Mouse (Mus musculus): ENCODE results near the gene Rundc1. TPM values are rescaled to one million over a fixed set of nuclear protein-coding genes. Genes with fewer than 3 reads are reported as not detected.
"Not testable (repeated sequence)": the region's sequence is repeated elsewhere in the genome, so short reads cannot be mapped to it uniquely, and the experiment has no call there.

The Rundc1 gene
- polyA plus RNA-seq, 1 experiment, result 14.2 TPM

DNA sequence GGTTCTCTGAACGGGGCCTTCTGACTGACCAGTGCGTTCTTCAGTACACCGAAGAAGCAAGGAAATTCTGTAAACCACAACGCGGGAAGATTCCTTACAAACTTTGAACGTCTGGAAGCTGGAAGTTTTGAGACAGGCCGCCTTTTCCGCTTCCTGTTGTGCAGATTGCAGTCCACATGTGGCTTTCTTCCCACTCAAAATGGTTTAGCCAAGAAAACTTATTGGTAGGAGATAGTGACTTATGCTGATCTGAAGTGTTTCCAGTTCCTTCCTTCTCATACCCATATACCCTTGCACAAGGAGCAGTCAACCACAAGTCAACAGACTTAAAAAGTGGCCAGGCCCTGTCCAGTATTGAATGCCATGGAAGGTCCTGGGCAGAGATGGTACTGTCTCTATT is 1.3 kb downstream of the Rundc1 start:
- Histone ChIP-seq H3K4me1 (ENCODE audit: control insufficient read depth, insufficient read depth, insufficient read length) (peaks cover 6% of the 10 kb centered on the region), H3K27me3 (ENCODE audit: control insufficient read depth, insufficient read depth, low read length) (no peaks in the 10 kb centered on the region), H3K27ac (ENCODE audit: insufficient read depth, low read length) (no peak overlapping the region), H3K36me3 (ENCODE audit: control insufficient read depth, insufficient read depth, low read length) (peaks cover 6% of the 10 kb centered on the region), H3K4me3 (ENCODE audit: extremely low read depth, insufficient read depth, insufficient read length) (no peak overlapping the region)
- TF ChIP-seq POLR2A (IDR thresholded peaks at IDR 0.05; ENCODE audit: low read depth, low read length), result no peak
- TF ChIP-seq CTCF (IDR thresholded peaks at IDR 0.05; ENCODE audit: extremely low read depth, insufficient read depth, insufficient read length, insufficient replicate concordance), result no peak
- no peak for DNase-seq (ENCODE audit: low read depth in 1 of 2, low spot score in 2 of 2)
- 69% methylated on average over 8 of the region's 8 CpGs for WGBS

DNA sequence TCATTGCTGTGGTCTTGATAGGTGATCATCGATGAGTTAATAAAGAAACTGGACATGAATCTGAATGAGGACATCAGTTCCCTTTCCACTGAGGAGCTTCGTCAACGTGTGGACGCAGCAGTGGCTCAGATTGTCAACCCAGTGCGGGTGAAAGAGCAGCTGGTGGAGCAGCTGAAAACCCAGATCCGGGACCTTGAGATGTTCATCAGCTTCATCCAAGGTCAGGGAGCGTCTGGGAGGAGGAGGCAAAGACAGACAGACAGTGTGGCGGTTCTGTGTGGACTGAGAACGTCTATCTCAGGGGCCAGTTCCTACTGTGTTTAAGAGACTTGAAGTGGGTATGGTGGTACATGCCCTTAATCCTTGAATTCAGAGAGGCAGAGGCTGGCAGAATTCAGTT is 6.4 kb downstream of the Rundc1 start:
- H3K27me3 ChIP-seq (ENCODE audit: control insufficient read depth, insufficient read depth, low read length), result no peaks in the 10 kb centered on the region
- TF ChIP-seq POLR2A (IDR thresholded peaks at IDR 0.05; ENCODE audit: low read depth, low read length), result no peak
- TF ChIP-seq CTCF (IDR thresholded peaks at IDR 0.05; ENCODE audit: extremely low read depth, insufficient read depth, insufficient read length, insufficient replicate concordance), result no peak
- no peak overlapping the region for H3K27ac ChIP-seq (ENCODE audit: insufficient read depth, low read length)
- H3K4me1 ChIP-seq (ENCODE audit: control insufficient read depth, insufficient read depth, insufficient read length), result no peaks in the 10 kb centered on the region
- 91% methylated on average over 9 of the region's 9 CpGs for WGBS
- H3K4me3 ChIP-seq (ENCODE audit: extremely low read depth, insufficient read depth, insufficient read length), result no peak overlapping the region
- DNase-seq (ENCODE audit: low read depth in 1 of 2, low spot score in 2 of 2), result no peak
- peaks cover 19% of the 10 kb centered on the region for H3K36me3 ChIP-seq (ENCODE audit: control insufficient read depth, insufficient read depth, low read length)

DNA sequence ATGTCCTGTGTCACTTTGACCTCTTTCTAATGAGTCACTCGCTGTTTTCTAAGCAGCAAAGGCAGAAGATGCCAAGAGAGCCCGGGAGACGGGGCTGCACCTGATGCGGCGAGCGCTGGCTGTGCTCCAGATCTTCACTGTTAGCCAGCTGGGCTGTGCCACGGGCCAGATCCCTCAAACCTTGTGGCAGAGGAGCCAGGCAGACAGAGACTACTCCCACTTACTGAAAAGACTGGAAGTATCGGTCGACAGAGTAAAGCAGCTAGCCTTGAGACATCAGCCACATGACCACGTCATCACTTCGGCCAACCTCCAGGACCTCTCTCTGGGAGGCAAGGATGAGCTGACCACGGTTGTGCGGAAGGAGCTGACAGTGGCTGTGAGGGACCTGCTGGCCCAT is 8.5 kb downstream of the Rundc1 start:
- Histone ChIP-seq H3K4me1 (ENCODE audit: control insufficient read depth, insufficient read depth, insufficient read length) (no peaks in the 10 kb centered on the region), H3K4me3 (ENCODE audit: extremely low read depth, insufficient read depth, insufficient read length) (no peak overlapping the region), H3K27me3 (ENCODE audit: control insufficient read depth, insufficient read depth, low read length) (no peaks in the 10 kb centered on the region), H3K36me3 (ENCODE audit: control insufficient read depth, insufficient read depth, low read length) (peaks cover 19% of the 10 kb centered on the region), H3K27ac (ENCODE audit: insufficient read depth, low read length) (no peak overlapping the region)
- WGBS, result 92% methylated on average over 13 of the region's 13 CpGs
- TF ChIP-seq CTCF (IDR thresholded peaks at IDR 0.05; ENCODE audit: extremely low read depth, insufficient read depth, insufficient read length, insufficient replicate concordance), result no peak
- TF ChIP-seq POLR2A (IDR thresholded peaks at IDR 0.05; ENCODE audit: low read depth, low read length), result no peak
- DNase-seq (ENCODE audit: low read depth in 1 of 2, low spot score in 2 of 2), result no peak

DNA sequence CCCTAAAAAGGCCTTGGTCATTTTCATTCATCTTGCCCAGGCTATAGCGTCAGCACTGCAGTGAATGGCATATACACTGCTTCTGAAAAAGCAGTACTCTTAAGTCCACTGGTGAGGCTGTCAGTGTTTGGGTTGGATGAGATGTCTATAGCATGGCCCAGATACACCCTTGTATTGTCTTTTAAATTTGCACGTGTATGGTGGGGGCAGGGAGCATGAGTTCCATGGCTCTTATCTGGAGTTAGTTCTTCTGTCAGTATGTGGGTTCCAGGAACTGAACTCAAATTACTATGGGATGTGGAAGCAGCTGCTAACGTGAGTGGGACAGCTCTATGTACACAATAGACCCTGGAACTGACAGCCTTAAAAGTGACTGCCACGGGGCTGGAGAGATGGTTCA is 10.9 kb downstream of the Rundc1 start:
- TF ChIP-seq CTCF (IDR thresholded peaks at IDR 0.05; ENCODE audit: extremely low read depth, insufficient read depth, insufficient read length, insufficient replicate concordance) (no peak), POLR2A (IDR thresholded peaks at IDR 0.05; ENCODE audit: low read depth, low read length) (no peak)
- Histone ChIP-seq H3K27me3 (ENCODE audit: control insufficient read depth, insufficient read depth, low read length) (no peaks in the 10 kb centered on the region), H3K4me1 (ENCODE audit: control insufficient read depth, insufficient read depth, insufficient read length) (no peaks in the 10 kb centered on the region), H3K36me3 (ENCODE audit: control insufficient read depth, insufficient read depth, low read length) (peaks cover 16% of the 10 kb centered on the region), H3K27ac (ENCODE audit: insufficient read depth, low read length) (no peak overlapping the region), H3K4me3 (ENCODE audit: extremely low read depth, insufficient read depth, insufficient read length) (no peak overlapping the region)
- 80% methylated on average over 4 of the region's 4 CpGs for WGBS
- no peak for DNase-seq (ENCODE audit: low read depth in 1 of 2, low spot score in 2 of 2)

DNA sequence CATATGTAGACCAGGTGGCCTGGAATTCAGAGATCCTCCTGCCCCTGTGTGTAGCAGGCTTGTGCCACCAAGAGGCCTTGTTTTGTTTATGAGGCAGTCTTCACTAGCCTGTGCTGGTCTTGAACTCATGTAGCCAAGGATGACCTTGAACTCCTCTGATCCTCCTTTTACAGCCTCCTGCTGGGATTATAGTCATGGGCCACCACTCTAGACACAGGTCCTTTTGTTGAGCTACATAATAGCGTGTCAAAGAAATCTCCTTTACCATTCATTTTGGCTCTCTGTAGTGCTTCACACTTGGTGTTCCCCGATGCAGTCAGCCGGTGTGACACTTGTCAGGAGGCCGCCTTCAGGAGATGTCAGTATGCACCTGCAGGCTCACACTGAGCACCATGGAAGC is 12.0 kb downstream of the Rundc1 start:
- no peak overlapping the region for H3K27ac ChIP-seq (ENCODE audit: insufficient read depth, low read length)
- TF ChIP-seq POLR2A (IDR thresholded peaks at IDR 0.05; ENCODE audit: low read depth, low read length), result no peak
- TF ChIP-seq CTCF (IDR thresholded peaks at IDR 0.05; ENCODE audit: extremely low read depth, insufficient read depth, insufficient read length, insufficient replicate concordance), result no peak
- no peaks in the 10 kb centered on the region for H3K27me3 ChIP-seq (ENCODE audit: control insufficient read depth, insufficient read depth, low read length)
- no peak for DNase-seq (ENCODE audit: low read depth in 1 of 2, low spot score in 2 of 2)
- 92% methylated on average over 4 of the region's 4 CpGs for WGBS
- H3K4me1 ChIP-seq (ENCODE audit: control insufficient read depth, insufficient read depth, insufficient read length), result no peaks in the 10 kb centered on the region
- H3K36me3 ChIP-seq (ENCODE audit: control insufficient read depth, insufficient read depth, low read length), result peaks cover 12% of the 10 kb centered on the region
- H3K4me3 ChIP-seq (ENCODE audit: extremely low read depth, insufficient read depth, insufficient read length), result no peak overlapping the region

DNA sequence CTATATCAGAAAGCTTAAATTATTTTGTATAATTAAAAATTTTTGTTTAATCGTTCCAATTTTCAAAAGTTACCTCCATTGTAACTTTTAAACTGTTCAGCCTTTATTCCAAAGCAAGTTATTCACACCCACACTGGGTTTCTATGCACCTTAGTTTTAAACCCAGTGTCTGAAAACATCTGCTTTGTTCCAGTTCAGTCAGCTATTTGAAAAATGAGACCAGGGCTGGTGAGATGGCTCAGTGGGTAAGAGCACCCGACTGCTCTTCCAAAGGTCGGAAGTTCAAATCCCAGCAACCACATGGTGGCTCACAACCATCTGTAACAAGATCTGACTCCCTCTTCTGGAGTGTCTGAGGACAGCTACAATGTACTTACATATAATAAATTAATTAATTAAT is 13.1 kb downstream of the Rundc1 start:
- H3K27me3 ChIP-seq (ENCODE audit: control insufficient read depth, insufficient read depth, low read length); H3K4me1 ChIP-seq (ENCODE audit: control insufficient read depth, insufficient read depth, insufficient read length); H3K4me3 ChIP-seq (ENCODE audit: extremely low read depth, insufficient read depth, insufficient read length); H3K27ac ChIP-seq (ENCODE audit: insufficient read depth, low read length); DNase-seq (ENCODE audit: low read depth in 1 of 2, low spot score in 2 of 2); H3K36me3 ChIP-seq (ENCODE audit: control insufficient read depth, insufficient read depth, low read length): not testable (repeated sequence)
- WGBS, result 67% methylated on average over 3 of the region's 3 CpGs

DNA sequence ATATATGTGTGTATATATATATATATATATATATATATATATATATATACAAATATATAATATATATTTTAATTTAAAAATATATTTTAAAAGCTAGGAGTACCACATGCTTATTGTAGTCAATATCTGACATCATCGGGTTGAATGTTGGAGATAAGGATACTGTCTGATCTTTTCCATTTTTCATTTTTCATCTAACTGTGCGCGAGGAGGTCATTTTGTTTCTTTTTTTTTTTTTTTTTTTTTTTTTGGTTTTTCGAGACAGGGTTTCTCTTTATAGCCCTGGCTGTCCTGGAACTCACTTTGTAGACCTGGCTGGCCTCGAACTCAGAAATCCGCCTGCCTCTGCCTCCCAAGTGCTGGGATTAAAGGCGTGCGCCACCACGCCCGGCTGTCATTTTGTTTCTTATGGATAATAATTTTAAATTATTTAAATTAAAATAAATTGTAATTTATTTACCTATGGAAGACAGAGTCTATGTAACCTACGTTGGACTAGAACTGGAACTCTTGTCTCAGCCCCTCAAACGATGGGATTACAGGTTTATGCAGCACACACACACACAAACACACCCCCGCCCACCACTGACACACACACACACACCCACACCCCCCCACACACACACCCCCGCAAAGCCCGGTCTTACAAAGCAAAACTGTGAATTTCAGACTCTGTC is 16.7 kb downstream of the Rundc1 start:
- DNase-seq (ENCODE audit: low read depth in 1 of 2, low spot score in 2 of 2); H3K27me3 ChIP-seq (ENCODE audit: control insufficient read depth, insufficient read depth, low read length); H3K4me1 ChIP-seq (ENCODE audit: control insufficient read depth, insufficient read depth, insufficient read length); H3K27ac ChIP-seq (ENCODE audit: insufficient read depth, low read length): not testable (repeated sequence)
- Histone ChIP-seq H3K36me3 (ENCODE audit: control insufficient read depth, insufficient read depth, low read length) (peaks cover 14% of the 10 kb centered on the region), H3K4me3 (ENCODE audit: extremely low read depth, insufficient read depth, insufficient read length) (peak overlapping the region; percentile 20)
- WGBS, result 28% methylated on average over 15 of the region's 15 CpGs

All from spleen, adult 2 months (tissue).